Mouse (Mus musculus): ENCODE measurements around the gene C5ar1.
"Not testable (repeated sequence)": the region's sequence is repeated elsewhere in the genome, so short reads cannot be mapped to it uniquely, and the experiment has no call there.

Gene C5ar1

GRCm38 (mm10) chr7:16274922-16275890 is 15.9 kb upstream of the C5ar1 start:
- no peak for DNase-seq

DNA sequence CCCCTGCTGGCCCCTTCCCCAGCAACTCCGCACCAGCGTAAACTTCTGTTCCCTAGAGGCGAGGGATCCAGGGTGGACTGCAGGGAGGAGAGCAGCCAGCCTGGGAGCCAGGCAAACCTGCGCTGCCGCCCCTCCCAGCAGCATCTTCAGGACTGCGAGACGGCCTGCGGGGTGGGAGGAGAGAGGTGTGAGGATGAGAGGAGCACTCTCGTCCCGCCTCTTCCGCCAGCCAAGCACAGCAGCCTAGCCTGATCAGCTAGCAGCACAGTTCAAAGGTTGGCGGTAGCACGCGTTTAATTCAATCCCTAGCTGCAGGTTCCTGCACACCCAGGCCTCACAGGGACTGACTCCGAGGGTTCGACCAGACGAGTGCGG is 14.4 kb upstream of the C5ar1 start:
- DNase-seq, result peak; percentile 86

- DNase-seq, result peak; percentile 97
Observed at GRCm38 (mm10) chr7:16273081-16273765, 13.9 kb upstream of the C5ar1 start, which contains the start of gene Inafm1. Gene Inafm1, minus strand, starts transcription at chr7:16273617.

- DNase-seq, result peak; percentile 83
Observed at GRCm38 (mm10) chr7:16272681-16273080, 13.3 kb upstream of the C5ar1 start.

GRCm38 (mm10) chr7:16271139-16271538 is 11.8 kb upstream of the C5ar1 start:
- DNase-seq, result no peak

DNA sequence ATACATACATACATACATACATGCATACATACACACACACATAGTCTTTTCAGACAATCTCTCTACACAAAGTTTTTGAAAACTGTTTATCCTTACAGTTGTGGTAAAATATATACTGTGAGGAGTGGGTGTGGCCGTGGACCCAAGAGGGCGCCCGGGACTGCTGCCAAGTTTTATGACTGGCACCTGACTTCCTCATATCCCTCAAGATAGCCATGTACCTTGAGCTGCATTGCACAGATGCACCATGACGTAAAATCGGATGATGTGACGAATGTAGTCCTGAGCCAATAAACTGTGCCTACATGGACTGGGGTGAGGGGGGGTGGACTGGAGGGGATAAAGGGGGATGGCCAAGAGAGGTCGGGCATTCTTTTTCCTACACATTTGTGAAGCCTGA is 7.3 kb upstream of the C5ar1 start:
- not testable (repeated sequence) for DNase-seq

- DNase-seq, result no peak
Observed at GRCm38 (mm10) chr7:16265856-16266255, 6.5 kb upstream of the C5ar1 start.

- no peak for DNase-seq
Observed at GRCm38 (mm10) chr7:16263843-16264242, 4.5 kb upstream of the C5ar1 start.

DNA sequence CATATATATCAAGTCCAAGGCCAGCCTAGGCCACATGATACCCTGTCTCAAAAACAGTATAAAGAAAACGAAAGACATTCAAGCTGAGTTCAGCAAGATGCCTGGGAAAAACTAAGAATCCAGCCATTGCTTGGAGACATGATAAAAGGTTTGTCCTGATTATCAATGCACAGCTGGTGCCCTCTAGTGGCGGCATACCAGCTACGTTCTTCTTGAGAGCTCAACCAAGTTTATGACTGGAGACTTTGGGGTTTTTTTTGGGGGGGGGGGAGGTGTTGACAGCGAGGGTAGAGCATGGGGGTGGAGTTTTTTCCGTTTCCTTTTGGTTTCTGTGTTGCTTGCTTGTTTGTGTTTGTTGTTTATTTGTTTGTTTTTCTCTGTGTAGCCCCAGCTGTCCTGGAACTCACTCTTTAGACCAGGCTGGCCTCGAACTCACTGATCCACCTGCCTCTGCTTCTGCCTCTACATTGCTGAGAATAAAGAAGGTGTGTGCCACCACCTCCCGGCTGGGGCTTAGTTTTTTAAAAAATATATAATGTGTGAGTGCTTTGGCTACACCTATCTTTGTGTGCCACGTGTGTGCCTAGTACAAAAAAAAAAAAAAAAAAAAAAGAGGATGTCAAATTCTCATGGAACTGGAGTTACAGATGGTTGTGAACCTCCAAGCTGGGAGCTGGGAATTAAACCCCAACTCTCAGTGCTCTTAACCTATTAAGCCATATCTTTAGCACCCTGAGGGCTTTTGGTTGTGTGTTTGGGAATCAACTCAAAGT is 3.9 kb upstream of the C5ar1 start:
- DNase-seq, result peak; percentile 84

GRCm38 (mm10) chr7:16261097-16261496 is 1.8 kb upstream of the C5ar1 start:
- DNase-seq, result no peak

DNA sequence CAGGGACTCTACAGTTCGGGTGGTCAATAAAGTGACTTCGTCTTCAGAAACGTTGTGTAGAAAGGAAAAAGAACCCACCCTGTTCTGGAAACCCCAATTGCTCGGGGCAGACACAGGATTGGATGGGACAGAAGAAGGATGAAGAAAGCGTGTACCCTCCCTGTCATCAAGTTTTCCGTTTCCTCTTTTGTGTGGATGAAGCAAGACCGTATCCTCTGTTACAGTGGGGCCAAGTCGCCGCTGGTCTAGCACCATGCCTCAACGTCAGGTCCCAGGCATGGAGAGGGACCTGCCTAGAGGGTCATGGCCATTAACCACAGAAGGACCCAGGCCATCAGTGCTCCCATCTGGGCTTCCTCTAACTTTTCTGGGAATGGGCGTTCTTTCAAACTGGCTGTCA is 1.5 kb downstream of the C5ar1 start:
- no peak for DNase-seq

- not testable (repeated sequence) for DNase-seq
Observed at GRCm38 (mm10) chr7:16255963-16256362, 3.4 kb downstream of the C5ar1 start.

DNA sequence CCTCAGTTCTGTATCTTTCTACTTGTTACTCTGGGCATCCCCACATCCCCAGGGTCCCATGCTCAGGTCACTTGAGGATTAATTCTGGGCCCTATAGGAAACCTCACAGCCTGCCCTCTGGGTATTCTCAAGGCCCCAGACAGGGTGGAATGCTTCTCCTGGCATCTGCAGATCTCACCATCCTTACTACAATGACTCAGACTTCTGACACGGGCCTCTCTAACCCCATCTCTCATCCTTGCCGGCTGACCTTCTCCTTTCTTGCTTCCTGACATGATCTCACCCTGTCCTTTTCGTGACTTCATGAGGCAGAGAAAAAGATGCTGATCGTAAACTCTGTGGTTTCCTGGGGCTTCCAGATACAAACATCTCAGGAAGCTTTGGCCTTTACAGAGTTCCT is 5.1 kb downstream of the C5ar1 start:
- DNase-seq, result no peak

DNA sequence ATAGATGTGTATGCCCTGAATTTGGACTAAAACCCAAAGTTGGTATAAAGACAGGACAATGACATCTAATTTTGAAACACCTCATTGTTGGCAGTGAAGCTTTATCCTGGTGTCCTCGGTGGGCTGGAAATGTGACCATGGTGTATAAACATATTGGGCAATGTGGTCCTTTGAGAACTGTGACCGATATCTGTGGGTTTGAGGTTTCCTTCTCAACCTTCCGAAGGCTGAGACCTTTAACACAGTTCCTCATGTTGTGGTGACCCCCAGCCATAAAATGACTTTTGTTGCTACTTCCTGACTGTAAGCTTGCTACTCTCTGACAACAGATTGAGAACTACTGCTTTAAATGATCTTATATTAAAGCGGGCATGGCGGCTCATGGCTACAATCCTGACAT is 8.7 kb downstream of the C5ar1 start:
- DNase-seq, result no peak

- DNase-seq, result no peak
Observed at GRCm38 (mm10) chr7:16245958-16246357, 13.4 kb downstream of the C5ar1 start.

DNA sequence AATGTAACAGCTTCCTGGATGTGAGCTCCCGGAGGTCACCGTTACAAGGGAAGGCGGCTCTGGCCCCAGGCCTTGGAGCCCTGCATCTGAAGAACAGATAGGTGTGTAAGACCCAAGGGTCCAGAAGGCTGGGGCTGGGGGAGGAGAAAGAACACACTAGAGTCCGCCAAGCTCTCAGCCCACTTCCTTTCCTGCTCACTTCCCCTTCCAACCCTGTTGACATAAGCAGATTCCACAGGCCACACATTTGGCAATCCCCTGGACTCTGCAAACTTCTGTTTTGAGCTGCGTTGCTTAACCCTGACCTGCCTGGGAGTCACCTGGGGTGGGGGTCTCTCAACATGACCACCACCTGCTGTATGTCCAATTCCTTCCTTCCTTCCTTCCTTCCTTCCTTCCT is 15.3 kb downstream of the C5ar1 start, which contains the start of gene C5ar2:
Gene C5ar2, minus strand, starts transcription at position 88 of the 400 bp plus-strand sequence.
- no peak for DNase-seq

DNA sequence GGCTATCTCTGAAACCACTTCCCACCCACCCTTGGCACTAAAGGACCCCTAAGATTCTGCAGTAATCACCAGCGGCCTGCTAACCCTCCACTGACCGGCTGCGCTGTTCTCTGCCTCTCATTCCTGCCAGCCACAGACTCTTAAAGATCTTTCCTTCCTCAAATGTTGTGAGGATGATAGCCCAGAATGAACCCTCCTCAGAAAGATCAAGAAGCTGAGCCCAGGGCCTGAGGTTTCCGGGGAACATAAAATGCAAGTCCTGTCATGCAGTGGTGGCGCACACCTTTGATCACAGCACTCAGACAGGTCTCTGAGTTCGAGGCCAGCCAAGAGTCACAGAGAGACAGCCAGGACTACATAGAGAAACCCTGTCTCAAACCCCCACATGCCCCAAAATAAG is 17.1 kb downstream of the C5ar1 start:
- no peak for DNase-seq

DNA sequence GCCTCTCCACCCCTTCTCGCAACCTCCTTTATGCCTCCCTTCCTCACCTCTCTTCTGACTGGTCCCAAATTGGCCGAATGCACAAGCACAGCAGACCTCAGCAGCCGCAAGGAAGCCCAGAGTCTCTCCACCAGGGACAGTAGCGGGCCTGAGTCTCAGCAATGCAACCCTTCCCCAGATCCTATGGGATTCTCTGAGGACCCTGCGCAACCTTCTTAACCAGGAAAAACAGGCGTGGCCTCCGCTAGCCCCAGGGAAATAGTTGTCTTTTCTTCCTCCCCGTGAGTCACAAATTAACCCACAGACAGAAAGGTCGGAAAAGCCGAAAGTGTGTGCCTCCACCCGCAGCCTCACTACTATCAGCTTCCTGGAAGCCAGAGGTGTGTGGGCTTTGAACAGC is 17.6 kb downstream of the C5ar1 start:
- DNase-seq, result no peak

DNA sequence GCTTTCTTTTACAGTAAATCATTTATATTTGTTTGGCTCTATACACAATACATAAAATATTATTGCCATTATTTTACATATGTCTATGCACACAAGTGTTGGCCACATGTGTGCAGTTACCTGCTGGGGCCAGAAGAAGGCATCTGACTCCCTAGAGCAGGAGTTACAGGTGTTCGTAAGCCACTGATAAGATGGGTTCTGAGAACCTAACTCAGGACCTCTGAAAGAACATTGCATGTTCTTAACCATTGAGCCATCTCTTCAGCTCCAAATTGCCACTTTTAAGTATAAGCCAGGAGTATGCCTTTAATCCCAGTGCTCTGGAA is 18.4 kb downstream of the C5ar1 start:
- DNase-seq, result no peak

GRCm38 (mm10) chr7:16240281-16240977 is 18.9 kb downstream of the C5ar1 start:
- no peak for DNase-seq

- DNase-seq, result no peak
Observed at GRCm38 (mm10) chr7:16239554-16239997, 19.8 kb downstream of the C5ar1 start.

GRCm38 (mm10) chr7:16229869-16230268 is 29.5 kb downstream of the C5ar1 start:
- peak; percentile 74 for DNase-seq

Measured in embryo, embryonic 11 days (tissue).